In genomic region chr5:101669381-101669780, GRCm38 (mm10) we compare ENCODE assay signal across 8 mouse cellular contexts. TPM values are rescaled to one million over a fixed set of nuclear protein-coding genes. Genes with fewer than 3 reads are reported as not detected.
A peak's percentile ranks its signal among the peaks of the same experiment; 100 is the strongest.
DNase-seq lines count a peak whose midpoint lies in the region; ATAC-seq and TF ChIP-seq lines count a peak whose summit lies in the region.

No protein-coding gene starts in this region.

- CTCF ChIA-PET in Patski (lab: Charles Lee), result interaction anchor here (0.6 to 1.7 kb wide), 18 partner anchors 9 to 757 kb away, joined by 3 to 6 read pairs (median 3); no protein-coding TSS in a partner anchor

- no peak overlapping the region for H3K9ac ChIP-seq in embryonic facial prominence, embryonic 11.5 days (replicated peaks; ENCODE audit: low read length)
- H3K9ac ChIP-seq in lung, embryonic 14.5 days, result no peak overlapping the region
- no peak overlapping the region for H3K9ac ChIP-seq in stomach, postnatal 0 days (ENCODE audit: low read length)

- TF ChIP-seq CTCF in kidney, adult 2 months (conservative IDR thresholded peaks at IDR 0.05; ENCODE audit: insufficient read depth, insufficient read length, low read depth, low read length), result peak; percentile 52
- TF ChIP-seq CTCF in Patski (IDR thresholded peaks at IDR 0.05), result no peak
- TF ChIP-seq CTCF in lung, embryonic 14.5 days (IDR thresholded peaks at IDR 0.05; ENCODE audit: low read depth), result peak; percentile 82
- TF ChIP-seq CTCF in stomach, postnatal 0 days (IDR thresholded peaks at IDR 0.05; ENCODE audit: low read depth), result peak; percentile 85

- TF ChIP-seq POLR2A in kidney, adult 2 months (IDR thresholded peaks at IDR 0.05; ENCODE audit: low read depth, low read length), result no peak

- no peak for TF ChIP-seq EP300 in stomach, postnatal 0 days (optimal IDR thresholded peaks at IDR 0.05)

- intact Hi-C loops in left cerebral cortex, postnatal 25 days (cut with DNase I), result loop anchor here (1.0 to 10.0 kb wide), 4 partner anchors 302 to 825 kb away; partner anchors contain the start of gene Gpat3

- H3K4me2 ChIP-seq in embryonic facial prominence, embryonic 11.5 days (ENCODE audit: low read depth, low read length), result no peak overlapping the region
- H3K4me2 ChIP-seq in lung, embryonic 14.5 days, result no peak overlapping the region
- no peak overlapping the region for H3K4me2 ChIP-seq in stomach, postnatal 0 days (replicated peaks; ENCODE audit: low read depth)

- POLR2A ChIA-PET in Patski (lab: Charles Lee), result no interaction called here

- DNase-seq in kidney, adult 2 months, result peak; percentile 50
- DNase-seq in kidney, postnatal 14 days, result no peak
- no peak for DNase-seq in Patski (ENCODE audit: low read depth, low spot score)
- peak; percentile 82 for DNase-seq in embryonic facial prominence, embryonic 11.5 days (ENCODE audit: low spot score)
- peak; percentile 85 for DNase-seq in lung, embryonic 14.5 days
- peak; percentile 28 for DNase-seq in stomach, postnatal 0 days (ENCODE audit: low spot score)
- no peak for DNase-seq in left cerebral cortex, postnatal 25 days (ENCODE audit: low spot score in 2 of 2)
- DNase-seq in thymus, postnatal 14 days, result no peak

- peaks cover 7% of the 10 kb centered on the region for H3K27me3 ChIP-seq in kidney, adult 2 months (replicated peaks; ENCODE audit: control insufficient read depth, insufficient read depth, low read length)
- peaks cover 52% of the 10 kb centered on the region for H3K27me3 ChIP-seq in Patski
- H3K27me3 ChIP-seq in embryonic facial prominence, embryonic 11.5 days (ENCODE audit: control insufficient read depth, insufficient read depth, low read length), result peaks cover 31% of the 10 kb centered on the region
- H3K27me3 ChIP-seq in lung, embryonic 14.5 days (ENCODE audit: insufficient read depth, low read length), result peaks cover 59% of the 10 kb centered on the region
- H3K27me3 ChIP-seq in stomach, postnatal 0 days (ENCODE audit: control insufficient read depth, insufficient read depth, low read length), result peaks cover 19% of the 10 kb centered on the region; the same call in 1 of the 2 replicates

- H3K27ac ChIP-seq in kidney, adult 2 months (ENCODE audit: insufficient read depth, low read depth, low read length), result no peak overlapping the region
- no peak overlapping the region for H3K27ac ChIP-seq in embryonic facial prominence, embryonic 11.5 days (replicated peaks; ENCODE audit: low read depth, low read length)
- no peak overlapping the region for H3K27ac ChIP-seq in lung, embryonic 14.5 days (ENCODE audit: low read depth)
- no peak overlapping the region for H3K27ac ChIP-seq in stomach, postnatal 0 days (replicated peaks)

- H3K36me3 ChIP-seq in kidney, adult 2 months (ENCODE audit: control insufficient read depth, insufficient read depth, low read length), result no peaks in the 10 kb centered on the region
- H3K36me3 ChIP-seq in embryonic facial prominence, embryonic 11.5 days (replicated peaks; ENCODE audit: control insufficient read depth, insufficient read depth, low read depth, low read length), result no peaks in the 10 kb centered on the region
- H3K36me3 ChIP-seq in lung, embryonic 14.5 days (ENCODE audit: insufficient read depth), result no peaks in the 10 kb centered on the region
- H3K36me3 ChIP-seq in stomach, postnatal 0 days (ENCODE audit: control insufficient read depth, insufficient read depth, low read length), result no peaks in the 10 kb centered on the region

- peak; percentile 68 for ATAC-seq in Patski
- no peak for ATAC-seq in embryonic facial prominence, embryonic 11.5 days (replicated peaks; ENCODE audit: insufficient number of reproducible peaks, low FRiP score, low TSS enrichment, low read depth)
- ATAC-seq in lung, embryonic 14.5 days (ENCODE audit: insufficient read depth), result no peak
- ATAC-seq in stomach, postnatal 0 days (ENCODE audit: low FRiP score, low TSS enrichment), result no peak

- H3K4me1 ChIP-seq in kidney, adult 2 months (ENCODE audit: control insufficient read depth, insufficient read depth, low read length), result peaks cover 5% of the 10 kb centered on the region; the same call in 1 of the 2 replicates
- H3K4me1 ChIP-seq in embryonic facial prominence, embryonic 11.5 days (ENCODE audit: control insufficient read depth, insufficient read depth, low read length), result no peaks in the 10 kb centered on the region
- no peaks in the 10 kb centered on the region for H3K4me1 ChIP-seq in lung, embryonic 14.5 days (ENCODE audit: insufficient read depth)
- peaks cover under 1% of the 10 kb centered on the region; the same call in 1 of the 2 replicates for H3K4me1 ChIP-seq in stomach, postnatal 0 days (replicated peaks; ENCODE audit: control insufficient read depth, insufficient read depth)

- H3K9me3 ChIP-seq in embryonic facial prominence, embryonic 11.5 days (replicated peaks; ENCODE audit: control insufficient read depth, low read length), result no peaks in the 10 kb centered on the region
- H3K9me3 ChIP-seq in lung, embryonic 14.5 days (ENCODE audit: low read depth, low read length), result no peaks in the 10 kb centered on the region
- no peaks in the 10 kb centered on the region for H3K9me3 ChIP-seq in stomach, postnatal 0 days (ENCODE audit: control insufficient read depth, low read length)

- in situ Hi-C loops in Patski (cut with MboI; ENCODE audit: low pct_unique_long_range_greater_than_20kb), result loop anchor here (5.0 to 10.0 kb wide), 4 partner anchors 305 to 845 kb away; partner anchors contain the start of gene Abraxas1

- no peak overlapping the region for H3K4me3 ChIP-seq in kidney, adult 2 months (ENCODE audit: insufficient read depth, low read depth, low read length)
- no peak overlapping the region for H3K4me3 ChIP-seq in embryonic facial prominence, embryonic 11.5 days (ENCODE audit: low read depth, low read length)
- no peak overlapping the region for H3K4me3 ChIP-seq in lung, embryonic 14.5 days (ENCODE audit: low read depth, low read length)
- no peak overlapping the region for H3K4me3 ChIP-seq in stomach, postnatal 0 days (ENCODE audit: low read depth, low read length)

- WGBS in kidney, adult 2 months, result 2% methylated on average over 15 of the region's 15 CpGs
- WGBS in embryonic facial prominence, embryonic 11.5 days, result 4% methylated on average over 15 of the region's 15 CpGs
- 2% methylated on average over 15 of the region's 15 CpGs for WGBS in lung, embryonic 14.5 days
- 5% methylated on average over 15 of the region's 15 CpGs for WGBS in stomach, postnatal 0 days

RNA-seq across cellular contexts. Expression of gene Nkx6-1, which starts 4.6 kb away (rescaled TPM):
- polyA plus RNA-seq in kidney, adult 2 months (2012; rRNA removed), result 0.08 and 0.16 TPM in 2 replicates
- not detected for polyA plus RNA-seq in Patski (2021)
- 0.93 and 1.3 TPM in 2 replicates for polyA plus RNA-seq in embryonic facial prominence, embryonic 11.5 days (2014; fragmentation: Nextera tagmentation; extraction: Ambion mirVana)
- polyA plus RNA-seq in lung, embryonic 14.5 days (2014; fragmentation: Nextera tagmentation; extraction: Ambion mirVana), result 0.08 and 0.16 TPM in 2 replicates
- 1.6 and 2.8 TPM in 2 replicates for polyA plus RNA-seq in stomach, postnatal 0 days (2015; fragmentation: Nextera tagmentation; extraction: Ambion mirVana)
- under 1 TPM; 0.21 TPM for total RNA-seq in left cerebral cortex, postnatal 25 days (2021)

Comparison
In these comparisons a context has a peak if more than half of its experiments do, and no peak if none do; other contexts are left out.
1. DNase-seq: peak in kidney, adult 2 months (single experiment), embryonic facial prominence, embryonic 11.5 days (single experiment), lung, embryonic 14.5 days (single experiment) and stomach, postnatal 0 days (single experiment); none in kidney, postnatal 14 days (single experiment), Patski (single experiment), left cerebral cortex, postnatal 25 days (0 of 2) and thymus, postnatal 14 days (single experiment).